Mouse (Mus musculus): ENCODE data around the gene Prc1. TPM values are rescaled to one million over a fixed set of nuclear protein-coding genes. Genes with fewer than 3 reads are reported as not detected.
"Not testable (repeated sequence)": the region's sequence is repeated elsewhere in the genome, so short reads cannot be mapped to it uniquely, and the experiment has no call there.

Gene Prc1
- polyA plus RNA-seq, 1 experiment = 37.3 TPM

- no peak for DNase-seq (ENCODE audit: low read depth)
- TF ChIP-seq CTCF (IDR thresholded peaks at IDR 0.05; ENCODE audit: borderline replicate concordance, extremely low read depth, insufficient read depth, insufficient read length) = no peak
- TF ChIP-seq POLR2A (IDR thresholded peaks at IDR 0.05; ENCODE audit: borderline replicate concordance, extremely low read depth, insufficient read depth, insufficient read length, poor library complexity, severe bottlenecking) = no peak
Measured at GRCm38 (mm10) chr7:80318670-80319069, 24.4 kb downstream of the Prc1 start.

GRCm38 (mm10) chr7:80319846-80320496 lies 25.7 kb downstream of the Prc1 start:
- no peak for TF ChIP-seq POLR2A (IDR thresholded peaks at IDR 0.05; ENCODE audit: borderline replicate concordance, extremely low read depth, insufficient read depth, insufficient read length, poor library complexity, severe bottlenecking)
- TF ChIP-seq CTCF (IDR thresholded peaks at IDR 0.05; ENCODE audit: borderline replicate concordance, extremely low read depth, insufficient read depth, insufficient read length) = no peak
- no peak for DNase-seq (ENCODE audit: low read depth)

- TF ChIP-seq POLR2A (IDR thresholded peaks at IDR 0.05; ENCODE audit: borderline replicate concordance, extremely low read depth, insufficient read depth, insufficient read length, poor library complexity, severe bottlenecking) = no peak
- no peak for TF ChIP-seq CTCF (IDR thresholded peaks at IDR 0.05; ENCODE audit: borderline replicate concordance, extremely low read depth, insufficient read depth, insufficient read length)
- DNase-seq (ENCODE audit: low read depth) = no peak
Measured at GRCm38 (mm10) chr7:80323336-80323735, 29.1 kb downstream of the Prc1 start.

DNA sequence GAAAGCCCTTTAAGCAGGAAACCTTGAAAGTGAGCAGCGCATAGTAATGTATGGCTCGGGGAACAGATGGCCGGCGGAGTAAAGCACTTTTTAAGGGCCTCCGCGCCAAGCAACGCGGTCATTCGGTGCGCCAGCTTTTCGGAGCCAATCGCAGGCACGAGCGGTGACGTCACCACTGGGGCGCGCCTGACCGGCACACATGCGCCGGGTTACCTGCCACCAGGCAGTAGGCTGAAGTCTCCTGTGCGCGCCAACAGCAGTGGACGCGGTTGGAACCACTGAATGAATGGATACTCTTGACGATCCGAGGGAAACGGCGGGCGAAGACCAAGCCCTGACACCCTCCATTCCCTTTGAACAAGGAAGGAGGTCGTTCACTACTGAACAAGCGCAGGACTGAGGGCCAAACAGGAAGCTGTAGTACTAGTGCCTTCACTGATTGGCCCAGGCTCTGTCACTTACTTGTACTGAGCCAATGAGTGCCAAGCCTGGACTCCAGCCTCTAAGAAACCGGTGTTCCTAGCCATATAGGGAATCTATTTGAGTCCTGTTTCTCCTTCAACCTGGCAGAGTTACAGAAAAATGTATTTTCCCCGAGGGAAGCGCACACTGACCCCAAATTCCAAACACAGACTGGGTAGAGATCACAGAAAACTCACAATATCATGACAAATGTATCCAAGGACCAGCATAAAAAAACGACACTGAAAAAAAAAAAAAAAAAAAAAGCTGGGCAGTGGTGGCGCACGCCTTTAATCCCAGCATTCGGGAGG lies 30.0 kb downstream of the Prc1 start, which contains the start of gene Rccd1:
Gene Rccd1 (minus strand): TSS at position 412 of the 773 bp plus-strand sequence.
- peak; percentile 99 for DNase-seq (ENCODE audit: low read depth)
- peak; percentile 40; the same call in 1 of the 2 replicates for TF ChIP-seq POLR2A (IDR thresholded peaks at IDR 0.05; ENCODE audit: borderline replicate concordance, extremely low read depth, insufficient read depth, insufficient read length, poor library complexity, severe bottlenecking)
- TF ChIP-seq CTCF (IDR thresholded peaks at IDR 0.05; ENCODE audit: borderline replicate concordance, extremely low read depth, insufficient read depth, insufficient read length) = no peak

GRCm38 (mm10) chr7:80324816-80325119 lies 30.5 kb downstream of the Prc1 start:
- DNase-seq (ENCODE audit: low read depth) = not testable (repeated sequence)

DNA sequence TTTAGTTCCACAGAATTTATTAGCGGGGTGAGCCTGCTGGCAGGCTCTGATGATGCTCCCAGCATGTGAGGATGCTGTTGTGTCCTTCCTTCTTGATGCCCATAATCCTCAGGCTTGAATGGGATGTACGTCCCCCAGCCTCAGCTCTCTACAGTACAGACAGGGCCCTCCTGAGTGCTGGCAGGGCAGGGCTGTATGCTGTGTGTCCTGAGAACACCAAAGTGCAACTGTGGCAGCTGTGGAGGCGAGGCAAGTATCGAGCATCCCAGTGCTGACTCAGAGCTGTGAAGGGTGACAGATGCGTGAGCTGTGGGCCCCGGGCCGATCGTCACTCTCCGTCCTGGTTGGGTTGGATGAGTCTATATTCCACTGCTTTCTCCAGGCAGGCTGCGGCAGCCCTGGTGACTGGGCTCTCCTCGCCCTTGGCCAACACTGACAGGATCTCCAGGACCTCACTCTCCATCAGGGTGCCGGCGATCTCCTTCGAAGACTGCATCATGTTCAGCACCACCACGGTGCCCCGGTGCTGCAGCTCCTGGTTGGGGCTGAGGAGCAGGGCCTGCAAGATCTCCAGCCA lies 31.1 kb downstream of the Prc1 start:
- no peak for DNase-seq (ENCODE audit: low read depth)
- TF ChIP-seq POLR2A (IDR thresholded peaks at IDR 0.05; ENCODE audit: borderline replicate concordance, extremely low read depth, insufficient read depth, insufficient read length, poor library complexity, severe bottlenecking) = no peak
- TF ChIP-seq CTCF (IDR thresholded peaks at IDR 0.05; ENCODE audit: borderline replicate concordance, extremely low read depth, insufficient read depth, insufficient read length) = no peak

GRCm38 (mm10) chr7:80326076-80326475 lies 31.8 kb downstream of the Prc1 start:
- TF ChIP-seq POLR2A (IDR thresholded peaks at IDR 0.05; ENCODE audit: borderline replicate concordance, extremely low read depth, insufficient read depth, insufficient read length, poor library complexity, severe bottlenecking) (no peak), CTCF (IDR thresholded peaks at IDR 0.05; ENCODE audit: borderline replicate concordance, extremely low read depth, insufficient read depth, insufficient read length) (no peak)

GRCm38 (mm10) chr7:80330278-80330677 lies 36.0 kb downstream of the Prc1 start:
- DNase-seq (ENCODE audit: low read depth) = no peak
- no peak for TF ChIP-seq POLR2A (IDR thresholded peaks at IDR 0.05; ENCODE audit: borderline replicate concordance, extremely low read depth, insufficient read depth, insufficient read length, poor library complexity, severe bottlenecking)
- no peak for TF ChIP-seq CTCF (IDR thresholded peaks at IDR 0.05; ENCODE audit: borderline replicate concordance, extremely low read depth, insufficient read depth, insufficient read length)

More at GRCm38 (mm10) chr7:80326076-80326475, 31.8 kb downstream of the Prc1 start:
- no peak for DNase-seq (ENCODE audit: low read depth)

DNA sequence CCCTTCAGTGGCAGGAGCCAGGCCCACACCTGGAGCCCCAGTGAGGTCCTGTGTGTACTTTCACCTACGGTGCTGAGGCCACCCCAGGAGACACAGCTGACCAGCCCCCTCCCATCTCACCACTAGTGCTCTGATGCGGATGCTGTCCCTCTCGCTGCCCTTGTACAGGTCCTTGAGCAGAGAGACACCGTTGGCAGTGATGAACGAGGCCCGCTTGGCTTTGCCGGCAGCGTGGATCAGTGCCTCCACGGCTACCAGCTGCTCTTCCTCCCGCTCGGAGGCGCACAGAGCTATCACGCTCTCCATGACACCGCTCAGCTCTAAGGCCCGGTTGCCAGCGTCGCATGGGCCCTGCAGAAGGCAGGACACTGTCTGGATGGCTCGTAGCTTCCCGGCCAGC lies 37.2 kb downstream of the Prc1 start:
- DNase-seq (ENCODE audit: low read depth) = no peak
- no peak for TF ChIP-seq CTCF (IDR thresholded peaks at IDR 0.05; ENCODE audit: borderline replicate concordance, extremely low read depth, insufficient read depth, insufficient read length)
- no peak for TF ChIP-seq POLR2A (IDR thresholded peaks at IDR 0.05; ENCODE audit: borderline replicate concordance, extremely low read depth, insufficient read depth, insufficient read length, poor library complexity, severe bottlenecking)

GRCm38 (mm10) chr7:80334848-80335247 lies 40.6 kb downstream of the Prc1 start:
- no peak for DNase-seq (ENCODE audit: low read depth)
- no peak for TF ChIP-seq CTCF (IDR thresholded peaks at IDR 0.05; ENCODE audit: borderline replicate concordance, extremely low read depth, insufficient read depth, insufficient read length)
- TF ChIP-seq POLR2A (IDR thresholded peaks at IDR 0.05; ENCODE audit: borderline replicate concordance, extremely low read depth, insufficient read depth, insufficient read length, poor library complexity, severe bottlenecking) = no peak

DNA sequence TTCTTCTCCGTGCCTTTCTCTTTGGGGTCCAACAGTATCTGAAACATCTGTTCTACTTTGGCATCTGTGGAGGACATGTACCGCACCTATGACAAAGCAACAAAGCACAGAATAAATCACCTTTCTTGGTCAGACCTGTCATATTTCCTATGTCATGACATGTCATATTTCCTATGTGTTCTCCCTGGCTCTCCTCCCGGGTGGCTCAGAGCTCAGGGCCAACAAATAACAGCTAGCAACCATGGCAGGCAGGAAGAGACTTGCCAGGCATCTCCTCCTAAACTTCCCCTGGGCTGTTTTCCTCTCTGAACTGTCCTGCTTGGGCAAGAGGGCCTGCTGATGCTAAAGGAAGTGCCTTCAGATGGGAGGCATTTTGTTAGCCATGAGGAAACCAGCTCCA lies 42.7 kb downstream of the Prc1 start:
- TF ChIP-seq POLR2A (IDR thresholded peaks at IDR 0.05; ENCODE audit: borderline replicate concordance, extremely low read depth, insufficient read depth, insufficient read length, poor library complexity, severe bottlenecking) (no peak), CTCF (IDR thresholded peaks at IDR 0.05; ENCODE audit: borderline replicate concordance, extremely low read depth, insufficient read depth, insufficient read length) (no peak)
- no peak for DNase-seq (ENCODE audit: low read depth)

DNA sequence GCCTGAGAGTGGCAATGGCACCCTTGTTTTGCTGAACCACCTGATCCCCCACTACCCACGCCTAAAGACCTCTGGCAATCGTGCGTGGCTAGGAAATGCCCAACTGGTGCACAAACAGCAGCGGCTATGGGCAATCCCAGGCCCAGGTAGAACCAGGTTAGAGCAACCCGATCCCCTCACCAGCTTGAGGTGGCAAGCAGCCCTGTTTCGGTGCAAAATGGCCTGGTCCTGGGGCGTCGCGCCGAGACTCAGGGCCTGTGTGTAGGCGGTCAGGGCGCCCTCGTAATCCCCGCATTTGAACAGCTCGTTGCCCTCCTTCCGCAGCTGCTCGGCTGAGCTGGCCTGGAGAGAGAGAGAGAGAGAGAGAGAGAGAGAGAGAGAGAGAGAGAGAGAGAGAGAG lies 45.1 kb downstream of the Prc1 start:
- peak; percentile 69 for DNase-seq (ENCODE audit: low read depth)
- TF ChIP-seq CTCF (IDR thresholded peaks at IDR 0.05; ENCODE audit: borderline replicate concordance, extremely low read depth, insufficient read depth, insufficient read length) = no peak
- no peak for TF ChIP-seq POLR2A (IDR thresholded peaks at IDR 0.05; ENCODE audit: borderline replicate concordance, extremely low read depth, insufficient read depth, insufficient read length, poor library complexity, severe bottlenecking)
